Mouse (Mus musculus): ENCODE results near the gene Heatr6. TPM values are rescaled to one million over a fixed set of nuclear protein-coding genes. Genes with fewer than 3 reads are reported as not detected.

Gene Heatr6
- polyA plus RNA-seq, 1 experiment from 2014 or later = 12.9 TPM

GRCm38 (mm10) chr11:83810441-83810840, 56.9 kb downstream of the Heatr6 start:
- H3K9ac ChIP-seq = no peak overlapping the region
- H3K4me3 ChIP-seq = no peak overlapping the region
- H3K27ac ChIP-seq (replicated peaks) = no peak overlapping the region
- WGBS = 84% methylated on average over 8 of the region's 8 CpGs
- no peak for ATAC-seq (ENCODE audit: extremely low read depth, insufficient number of reproducible peaks, low FRiP score, low TSS enrichment)
- H3K36me3 ChIP-seq = no peaks in the 10 kb centered on the region
- H3K27me3 ChIP-seq (replicated peaks) = peaks cover 35% of the 10 kb centered on the region
- H3K4me2 ChIP-seq = no peak overlapping the region
- H3K4me1 ChIP-seq = no peaks in the 10 kb centered on the region
- peaks cover 4% of the 10 kb centered on the region; the same call in 1 of the 2 replicates for H3K9me3 ChIP-seq

- no peak for ATAC-seq (ENCODE audit: extremely low read depth, insufficient number of reproducible peaks, low FRiP score, low TSS enrichment)
- H3K4me2 ChIP-seq = no peak overlapping the region
Observed at GRCm38 (mm10) chr11:83815191-83815590, 61.7 kb downstream of the Heatr6 start.

DNA sequence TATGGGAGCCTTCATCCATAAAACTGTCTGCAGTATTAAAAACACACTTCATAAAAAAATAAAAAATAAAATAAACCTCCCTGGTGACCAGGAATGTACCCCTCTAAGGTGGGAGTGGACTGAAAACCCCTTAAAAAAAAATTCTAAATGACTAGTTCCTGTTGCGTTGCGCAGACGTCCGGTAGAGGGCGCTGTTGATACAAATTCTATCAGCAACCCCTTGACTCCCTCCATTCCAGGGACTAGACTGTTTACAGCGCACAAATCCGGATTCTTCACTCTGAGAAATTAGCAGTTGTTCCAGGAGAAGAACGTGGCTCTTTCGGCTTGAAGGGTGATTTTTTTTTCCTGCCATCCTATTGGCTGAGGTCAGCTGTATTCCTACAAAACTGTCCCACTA, 62.1 kb downstream of the Heatr6 start:
- no peaks in the 10 kb centered on the region for H3K4me1 ChIP-seq
- ATAC-seq (ENCODE audit: extremely low read depth, insufficient number of reproducible peaks, low FRiP score, low TSS enrichment) = no peak
- H3K9me3 ChIP-seq = no peaks in the 10 kb centered on the region; the same call in 1 of the 2 replicates
- no peak overlapping the region for H3K4me3 ChIP-seq
- no peak overlapping the region for H3K4me2 ChIP-seq
- no peak overlapping the region for H3K9ac ChIP-seq
- WGBS = 12% methylated on average over 9 of the region's 9 CpGs
- no peak overlapping the region for H3K27ac ChIP-seq (replicated peaks)
- peaks cover 51% of the 10 kb centered on the region for H3K27me3 ChIP-seq (replicated peaks)
- H3K36me3 ChIP-seq = no peaks in the 10 kb centered on the region

More at GRCm38 (mm10) chr11:83815191-83815590, 61.7 kb downstream of the Heatr6 start:
- Histone ChIP-seq H3K4me1 (no peaks in the 10 kb centered on the region), H3K27ac (replicated peaks) (no peak overlapping the region), H3K4me3 (no peak overlapping the region), H3K9ac (no peak overlapping the region), H3K36me3 (no peaks in the 10 kb centered on the region), H3K9me3 (no peaks in the 10 kb centered on the region; the same call in 1 of the 2 replicates), H3K27me3 (replicated peaks) (peaks cover 51% of the 10 kb centered on the region)
- 81% methylated on average over 5 of the region's 5 CpGs for WGBS

DNA sequence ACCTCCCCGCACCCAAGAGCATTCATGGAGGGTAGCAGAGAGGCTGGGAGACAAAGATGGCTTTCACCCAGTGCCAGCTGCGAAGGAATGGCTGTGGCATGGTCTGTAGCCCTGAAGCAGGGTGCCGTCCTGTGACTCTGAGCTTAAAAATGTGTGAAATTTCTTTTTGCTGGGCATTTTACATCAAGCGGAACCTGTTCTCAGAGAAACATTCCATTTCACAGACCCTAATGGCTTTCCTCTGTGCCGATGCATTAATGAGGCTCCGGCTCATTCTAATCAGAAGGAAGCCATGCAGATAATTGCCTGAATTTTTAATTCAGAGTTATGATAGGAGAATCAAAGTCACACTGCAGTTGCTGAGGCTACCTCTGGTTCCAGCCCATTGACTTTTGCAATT, 63.6 kb downstream of the Heatr6 start:
- Histone ChIP-seq H3K36me3 (no peaks in the 10 kb centered on the region), H3K9ac (no peak overlapping the region), H3K4me3 (no peak overlapping the region), H3K27ac (replicated peaks) (no peak overlapping the region), H3K27me3 (replicated peaks) (peaks cover 44% of the 10 kb centered on the region), H3K4me1 (no peaks in the 10 kb centered on the region), H3K9me3 (no peaks in the 10 kb centered on the region; the same call in 1 of the 2 replicates), H3K4me2 (no peak overlapping the region)
- no peak for ATAC-seq (ENCODE audit: extremely low read depth, insufficient number of reproducible peaks, low FRiP score, low TSS enrichment)
- 65% methylated on average over 6 of the region's 6 CpGs for WGBS

GRCm38 (mm10) chr11:83817994-83818393, 64.5 kb downstream of the Heatr6 start:
- H3K36me3 ChIP-seq = no peaks in the 10 kb centered on the region
- ATAC-seq (ENCODE audit: extremely low read depth, insufficient number of reproducible peaks, low FRiP score, low TSS enrichment) = no peak
- no peak overlapping the region for H3K9ac ChIP-seq
- no peaks in the 10 kb centered on the region for H3K9me3 ChIP-seq
- WGBS = 56% methylated on average over 4 of the region's 4 CpGs
- H3K4me3 ChIP-seq = no peak overlapping the region
- no peak overlapping the region for H3K4me2 ChIP-seq
- peaks cover 42% of the 10 kb centered on the region for H3K27me3 ChIP-seq (replicated peaks)
- H3K4me1 ChIP-seq = no peaks in the 10 kb centered on the region
- H3K27ac ChIP-seq (replicated peaks) = no peak overlapping the region

DNA sequence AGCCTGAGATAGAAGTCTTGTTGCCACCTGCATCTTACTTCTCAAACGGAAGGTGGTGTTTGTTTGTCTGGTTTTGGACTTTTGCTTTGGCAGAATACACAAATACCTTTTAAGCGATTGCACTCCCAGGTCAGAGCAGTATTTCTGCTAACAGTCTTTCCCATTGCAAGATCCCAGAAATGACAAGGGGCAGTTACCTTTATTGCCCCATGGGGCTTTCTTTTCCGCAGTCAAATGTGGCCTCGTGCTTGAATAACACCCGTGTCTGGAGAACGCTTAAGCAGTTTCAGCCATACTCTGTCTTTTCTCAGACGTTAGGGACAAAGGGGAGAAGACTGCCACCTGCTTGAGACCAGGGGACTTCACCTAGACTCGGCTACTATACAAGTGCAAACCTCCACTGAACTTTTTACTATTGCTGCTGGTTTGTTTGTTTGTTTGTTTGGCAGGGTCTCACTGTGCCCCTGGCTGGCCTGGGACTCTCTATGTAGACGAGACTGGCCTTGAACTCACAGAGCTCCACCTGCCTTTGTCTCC, 65.2 kb downstream of the Heatr6 start:
- WGBS = 57% methylated on average over 9 of the region's 9 CpGs
- no peaks in the 10 kb centered on the region for H3K4me1 ChIP-seq
- no peaks in the 10 kb centered on the region for H3K36me3 ChIP-seq
- ATAC-seq (ENCODE audit: extremely low read depth, insufficient number of reproducible peaks, low FRiP score, low TSS enrichment) = no peak
- H3K27ac ChIP-seq (replicated peaks) = no peak overlapping the region
- H3K9ac ChIP-seq = no peak overlapping the region
- H3K4me2 ChIP-seq = no peak overlapping the region
- peaks cover 38% of the 10 kb centered on the region for H3K27me3 ChIP-seq (replicated peaks)
- H3K4me3 ChIP-seq = no peak overlapping the region
- no peaks in the 10 kb centered on the region for H3K9me3 ChIP-seq

GRCm38 (mm10) chr11:83819806-83820483, 66.4 kb downstream of the Heatr6 start:
- Histone ChIP-seq H3K9ac (no peak overlapping the region), H3K36me3 (no peaks in the 10 kb centered on the region), H3K9me3 (no peaks in the 10 kb centered on the region), H3K27ac (replicated peaks) (no peak overlapping the region), H3K27me3 (replicated peaks) (peaks cover 34% of the 10 kb centered on the region), H3K4me2 (no peak overlapping the region), H3K4me1 (no peaks in the 10 kb centered on the region), H3K4me3 (no peak overlapping the region)
- 66% methylated on average over 10 of the region's 10 CpGs for WGBS
- ATAC-seq (ENCODE audit: extremely low read depth, insufficient number of reproducible peaks, low FRiP score, low TSS enrichment) = no peak

- Histone ChIP-seq H3K27ac (replicated peaks) (no peak overlapping the region), H3K27me3 (replicated peaks) (0 out of 2 replicates have a peak, but pooled peaks cover 3% of the 10 kb centered on the region), H3K9me3 (no peaks in the 10 kb centered on the region), H3K36me3 (no peaks in the 10 kb centered on the region), H3K4me1 (no peaks in the 10 kb centered on the region), H3K9ac (no peak overlapping the region), H3K4me3 (no peak overlapping the region), H3K4me2 (no peak overlapping the region)
- no peak for ATAC-seq (ENCODE audit: extremely low read depth, insufficient number of reproducible peaks, low FRiP score, low TSS enrichment)
- WGBS = 83% methylated on average over 3 of the region's 3 CpGs
Observed at GRCm38 (mm10) chr11:83826142-83826541, 72.6 kb downstream of the Heatr6 start.

DNA sequence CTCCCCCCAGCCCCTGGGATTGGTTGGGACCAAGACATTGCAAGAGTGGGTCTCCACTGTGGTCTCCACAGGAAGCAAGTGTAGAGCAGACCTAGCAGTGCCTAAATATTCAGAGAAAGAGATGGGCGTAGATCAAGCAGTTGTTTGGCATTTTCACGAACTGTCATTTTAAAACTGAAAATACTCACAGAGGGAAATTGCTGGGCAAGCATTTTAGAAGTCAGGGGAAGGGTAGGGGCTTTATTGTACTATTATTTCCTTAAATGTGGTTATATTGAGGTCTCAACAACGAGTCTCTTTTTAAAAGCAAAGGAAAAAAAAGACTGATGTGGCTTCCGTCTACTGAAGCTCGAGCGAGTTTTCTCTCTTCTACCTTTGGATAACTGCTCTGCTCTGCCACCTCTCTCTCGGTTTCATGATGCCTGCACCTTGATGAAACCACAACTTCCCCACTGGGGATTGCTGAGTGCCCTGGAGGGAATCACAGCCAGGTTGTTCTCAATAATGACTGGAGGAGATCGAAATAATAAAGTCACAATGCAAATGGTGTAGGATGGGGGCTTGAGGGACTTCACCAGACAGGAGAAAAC, 75.2 kb downstream of the Heatr6 start:
- 79% methylated on average over 8 of the region's 8 CpGs for WGBS
- Histone ChIP-seq H3K9ac (no peak overlapping the region), H3K27me3 (replicated peaks) (0 out of 2 replicates have a peak, but pooled peaks cover 3% of the 10 kb centered on the region), H3K4me1 (no peaks in the 10 kb centered on the region), H3K9me3 (no peaks in the 10 kb centered on the region), H3K4me3 (no peak overlapping the region), H3K27ac (replicated peaks) (no peak overlapping the region), H3K4me2 (no peak overlapping the region), H3K36me3 (no peaks in the 10 kb centered on the region)
- ATAC-seq (ENCODE audit: extremely low read depth, insufficient number of reproducible peaks, low FRiP score, low TSS enrichment) = no peak

GRCm38 (mm10) chr11:83832389-83832788, 78.9 kb downstream of the Heatr6 start:
- Histone ChIP-seq H3K4me3 (no peak overlapping the region), H3K27ac (replicated peaks) (no peak overlapping the region), H3K9me3 (no peaks in the 10 kb centered on the region), H3K4me1 (no peaks in the 10 kb centered on the region), H3K4me2 (no peak overlapping the region), H3K36me3 (no peaks in the 10 kb centered on the region), H3K27me3 (replicated peaks) (peaks cover 11% of the 10 kb centered on the region; the same call in 1 of the 2 replicates), H3K9ac (no peak overlapping the region)
- no peak for ATAC-seq (ENCODE audit: extremely low read depth, insufficient number of reproducible peaks, low FRiP score, low TSS enrichment)
- WGBS = 35% methylated on average over 8 of the region's 8 CpGs
